Mouse (Mus musculus) heart, postnatal 0 days (tissue): ENCODE data around the gene Tctn3.

Experiments
- CTCF ChIP-seq: IDR thresholded peaks from 2 replicates; pipeline ENCODE4 v1.5.1; 2016; ENCODE audit warnings: antibody characterized with exemption, control low read depth, low read depth
- EP300 ChIP-seq: IDR thresholded peaks from 2 replicates; pipeline ENCODE4 v1.6.1; 2016; ENCODE audit warnings: antibody characterized with exemption, low read depth

GRCm38 (mm10) chr19:40637091-40637490 lies 25.1 kb upstream of the Tctn3 start:
- peak; percentile 62; the same call in 1 of the 2 replicates for TF ChIP-seq EP300
- TF ChIP-seq CTCF: no peak
